Mouse (Mus musculus): ENCODE results near the gene Rpl36.

GRCm38 (mm10) chr17:56588921-56589320 lies 24.3 kb upstream of the Rpl36 start:
- TF ChIP-seq CTCF (IDR thresholded peaks at IDR 0.05; ENCODE audit: low read depth) (no peak), EP300 (IDR thresholded peaks at IDR 0.05; ENCODE audit: low read depth) (no peak)

All from liver, postnatal 0 days (tissue).